Mouse (Mus musculus) liver, embryonic 11.5 days (tissue): ENCODE measurements around the gene Hmgb3. TPM values are rescaled to one million over a fixed set of nuclear protein-coding genes. Genes with fewer than 3 reads are reported as not detected.

Experiments used
- ATAC-seq: fragments of 200-750 bp; cut with Nextera tagmentation; replicated peaks from 2 replicates; pipeline ENCODE4 v1.8.0; 2017; ENCODE audit warnings: moderate number of reproducible peaks, mild to moderate bottlenecking, moderate TSS enrichment, moderate library complexity; ENCODE audit not compliant: low FRiP score
- DNase-seq: peaks from one replicate; pipeline ENCODE4 v3.0.0-alpha.2; 2017; ENCODE audit warnings: low spot score
- H3K27ac ChIP-seq: fragments of 300-500 bp; sonication (generic); 2 replicates; pipeline ENCODE4 v1.5.1; 2014; ENCODE audit warnings: mild to moderate bottlenecking, low read depth, low read length, control low read depth
- H3K27me3 ChIP-seq: fragments of 300-500 bp; sonication (generic); replicated peaks from 2 replicates; pipeline ENCODE4 v1.6.1; 2014; ENCODE audit warnings: low read length, mixed read lengths; ENCODE audit not compliant: control insufficient read depth, insufficient read depth
- H3K36me3 ChIP-seq: fragments of 300-500 bp; sonication (generic); 2 replicates; pipeline ENCODE4 v1.6.1; 2014; ENCODE audit warnings: mild to moderate bottlenecking, low read length, moderate library complexity, mixed read lengths; ENCODE audit not compliant: control insufficient read depth, insufficient read depth
- H3K4me1 ChIP-seq: fragments of 300-500 bp; sonication (generic); replicated peaks from 2 replicates; pipeline ENCODE4 v1.6.1; 2014; ENCODE audit warnings: low read length, mixed read lengths; ENCODE audit not compliant: control insufficient read depth, insufficient read depth
- H3K4me2 ChIP-seq: fragments of 300-500 bp; sonication (generic); 2 replicates; pipeline ENCODE4 v1.6.1; 2014; ENCODE audit warnings: mild to moderate bottlenecking, control low read depth, moderate library complexity
- H3K4me3 ChIP-seq: fragments of 300-500 bp; sonication (generic); 2 replicates; pipeline ENCODE4 v1.5.1; 2014; ENCODE audit warnings: low read depth, low read length, control low read depth
- H3K9ac ChIP-seq: fragments of 300-500 bp; sonication (generic); 2 replicates; pipeline ENCODE4 v1.6.1; 2014; ENCODE audit warnings: low read depth, low read length, control low read depth
- H3K9me3 ChIP-seq: fragments of 300-500 bp; sonication (generic); 2 replicates; pipeline ENCODE4 v1.6.1; 2016; ENCODE audit warnings: low read length, inconsistent platforms, mixed read lengths; ENCODE audit not compliant: control insufficient read depth
- WGBS: fragments of 180-500 bp; shearing (Covaris S2); extraction: QIAGEN DNeasy Blood & Tissue Kit; methylation state at CpG from one replicate; pipeline ENCODE4 v1.1.7; 2014; 5-methylcytosine and 5-hydroxymethylcytosine counted together
- polyA plus RNA-seq: library from polyadenylated mRNA; unstranded; fragments of >200 nt; fragmentation: Nextera tagmentation; extraction: Ambion mirVana; gene quantifications from 2 replicates; pipeline ENCODE4 v1.2.1, GENCODE M21; 2014

The Hmgb3 gene
- polyA plus RNA-seq, 1 experiment from 2014 or later: 475 TPM

GRCm38 (mm10) chrX:71528646-71529045 is 27.1 kb upstream of the Hmgb3 start:
- 71% methylated on average over 6 of the region's 6 CpGs for WGBS
- Histone ChIP-seq H3K9me3 (no peaks in the 10 kb centered on the region), H3K4me1 (peaks cover 8% of the 10 kb centered on the region; the same call in 1 of the 2 replicates), H3K9ac (no peak overlapping the region), H3K4me3 (no peak overlapping the region), H3K4me2 (no peak overlapping the region), H3K36me3 (no peaks in the 10 kb centered on the region), H3K27ac (no peak overlapping the region), H3K27me3 (0 out of 2 replicates have a peak, but pooled peaks cover 3% of the 10 kb centered on the region)
- DNase-seq (no peak), ATAC-seq (no peak)

DNA sequence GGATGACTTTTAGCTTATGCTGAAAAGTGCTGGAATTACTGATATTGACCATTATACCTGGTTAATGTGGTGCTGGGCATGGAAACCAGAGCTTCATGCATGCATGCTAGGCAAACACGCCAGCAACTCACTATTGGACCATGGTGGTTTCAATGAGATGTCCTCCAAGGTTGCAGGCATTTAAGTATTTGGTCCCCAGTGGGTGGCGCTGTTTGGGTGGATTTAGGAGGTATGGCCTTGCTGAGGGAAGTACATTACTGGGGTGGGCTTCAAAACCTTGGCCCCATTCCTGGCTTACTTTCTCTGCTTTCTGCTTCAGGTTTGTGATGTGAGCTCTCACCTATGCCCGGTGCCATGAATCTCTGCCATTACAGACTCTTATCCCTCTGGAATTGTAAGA is 23.1 kb upstream of the Hmgb3 start:
- no peak for ATAC-seq
- 59% methylated on average over 3 of the region's 3 CpGs for WGBS
- no peak for DNase-seq
- H3K4me2 ChIP-seq: no peak overlapping the region
- no peak overlapping the region for H3K4me3 ChIP-seq
- H3K9me3 ChIP-seq: no peaks in the 10 kb centered on the region
- H3K4me1 ChIP-seq: no peaks in the 10 kb centered on the region
- no peaks in the 10 kb centered on the region for H3K36me3 ChIP-seq
- no peak overlapping the region for H3K27ac ChIP-seq
- H3K27me3 ChIP-seq: 0 out of 2 replicates have a peak, but pooled peaks cover 3% of the 10 kb centered on the region
- H3K9ac ChIP-seq: no peak overlapping the region

DNA sequence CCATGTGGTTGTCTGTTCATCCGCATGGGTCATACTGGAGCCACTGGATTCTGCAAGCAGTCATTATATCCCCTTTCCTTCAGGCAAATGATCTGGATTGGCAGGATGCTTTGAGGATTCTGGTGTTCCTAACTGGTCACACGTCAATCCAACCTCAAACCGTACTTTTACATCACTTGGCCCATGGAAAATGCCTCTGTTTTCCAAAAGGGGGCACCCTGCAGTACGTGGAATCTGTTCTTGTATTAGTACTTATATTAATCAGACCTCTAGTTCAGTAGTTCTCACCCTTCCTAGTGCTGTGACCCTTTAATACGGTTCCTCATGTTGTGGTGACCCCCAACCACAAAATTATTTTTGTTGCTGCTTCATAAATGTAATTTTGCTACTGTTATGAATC is 21.6 kb upstream of the Hmgb3 start:
- no peak for ATAC-seq
- Histone ChIP-seq H3K27me3 (0 out of 2 replicates have a peak, but pooled peaks cover 3% of the 10 kb centered on the region), H3K4me3 (no peak overlapping the region), H3K9ac (no peak overlapping the region), H3K4me2 (no peak overlapping the region), H3K4me1 (no peaks in the 10 kb centered on the region), H3K9me3 (no peaks in the 10 kb centered on the region), H3K36me3 (no peaks in the 10 kb centered on the region), H3K27ac (no peak overlapping the region)
- WGBS: 64% methylated on average over 5 of the region's 5 CpGs
- no peak for DNase-seq

DNA sequence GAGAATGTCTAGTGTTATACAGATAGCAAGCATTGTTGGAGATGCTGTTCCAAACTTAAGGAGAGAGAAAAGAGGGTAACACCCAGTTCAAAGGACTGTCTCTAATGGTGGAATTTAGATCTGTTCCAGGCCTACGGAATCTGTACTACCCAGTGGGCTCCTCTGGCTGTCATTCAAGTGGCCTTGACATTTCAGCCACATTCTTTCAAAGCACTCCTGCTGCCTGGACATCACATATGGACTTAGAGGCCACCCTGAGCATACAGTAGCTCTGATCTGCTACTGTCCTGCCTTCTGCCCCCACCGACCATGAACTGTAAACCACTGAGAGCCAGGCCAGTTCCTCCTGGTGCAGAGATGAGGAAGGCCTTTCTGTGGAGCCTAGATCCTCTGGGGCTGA is 17.9 kb upstream of the Hmgb3 start:
- ATAC-seq: no peak
- H3K9me3 ChIP-seq: no peaks in the 10 kb centered on the region
- peaks cover 3% of the 10 kb centered on the region for H3K4me1 ChIP-seq
- DNase-seq: no peak
- no peak overlapping the region for H3K27ac ChIP-seq
- no peaks in the 10 kb centered on the region for H3K36me3 ChIP-seq
- H3K4me2 ChIP-seq: no peak overlapping the region
- H3K27me3 ChIP-seq: no peaks in the 10 kb centered on the region
- no peak overlapping the region for H3K9ac ChIP-seq
- 71% methylated on average over 2 of the region's 2 CpGs for WGBS
- no peak overlapping the region for H3K4me3 ChIP-seq

GRCm38 (mm10) chrX:71540821-71541510 is 14.8 kb upstream of the Hmgb3 start:
- H3K27me3 ChIP-seq: no peaks in the 10 kb centered on the region
- H3K9me3 ChIP-seq: no peaks in the 10 kb centered on the region
- H3K4me3 ChIP-seq: no peak overlapping the region
- no peak overlapping the region for H3K4me2 ChIP-seq
- H3K27ac ChIP-seq: no peak overlapping the region; the same call in 1 of the 2 replicates
- no peak overlapping the region for H3K9ac ChIP-seq
- DNase-seq (no peak), ATAC-seq (no peak)
- no peaks in the 10 kb centered on the region for H3K36me3 ChIP-seq
- peaks cover 4% of the 10 kb centered on the region for H3K4me1 ChIP-seq
- 73% methylated on average over 7 of the region's 7 CpGs for WGBS

GRCm38 (mm10) chrX:71544731-71545130 is 11.0 kb upstream of the Hmgb3 start:
- Histone ChIP-seq H3K4me3 (no peak overlapping the region), H3K36me3 (no peaks in the 10 kb centered on the region), H3K4me2 (peak overlapping the region; percentile 45), H3K9ac (peak overlapping the region; percentile 38; the same call in 1 of the 2 replicates), H3K9me3 (no peaks in the 10 kb centered on the region), H3K27ac (peak overlapping the region; percentile 89), H3K4me1 (peaks cover 4% of the 10 kb centered on the region), H3K27me3 (no peaks in the 10 kb centered on the region)
- ATAC-seq: peak; percentile 30
- no peak for DNase-seq
- WGBS: 48% methylated on average over 5 of the region's 5 CpGs

DNA sequence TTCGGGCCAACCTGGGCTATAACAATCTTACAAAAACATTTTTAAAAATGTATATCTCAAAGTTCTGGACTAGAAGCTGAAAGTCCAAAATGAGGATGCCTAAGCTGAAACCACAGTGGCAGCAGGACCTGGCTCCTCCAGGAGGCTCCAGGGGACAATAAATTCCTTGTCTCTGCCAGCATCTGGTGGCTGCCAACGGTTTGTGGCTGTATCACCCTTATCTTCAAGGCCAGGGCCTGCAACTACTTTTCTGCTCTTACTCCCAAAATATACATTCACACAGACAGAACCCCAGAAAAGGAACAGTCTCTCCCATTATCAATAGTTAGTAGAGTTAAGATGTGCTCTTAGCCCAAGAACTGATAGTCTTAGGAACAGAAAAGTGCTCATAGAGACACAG is 10.6 kb upstream of the Hmgb3 start:
- WGBS: 54% methylated on average over 2 of the region's 2 CpGs
- Histone ChIP-seq H3K9ac (peak overlapping the region; percentile 38; the same call in 1 of the 2 replicates), H3K27ac (peak overlapping the region; percentile 89), H3K4me3 (no peak overlapping the region), H3K4me2 (peak overlapping the region; percentile 45), H3K27me3 (no peaks in the 10 kb centered on the region), H3K9me3 (no peaks in the 10 kb centered on the region), H3K36me3 (no peaks in the 10 kb centered on the region), H3K4me1 (peaks cover 4% of the 10 kb centered on the region)
- DNase-seq (no peak), ATAC-seq (peak; percentile 92)

GRCm38 (mm10) chrX:71556115-71556941 is 610 bp downstream of the Hmgb3 start:
- H3K27me3 ChIP-seq: peaks cover 4% of the 10 kb centered on the region; the same call in 1 of the 2 replicates
- peak overlapping the region; percentile 68 for H3K4me2 ChIP-seq
- peak; percentile 47 for DNase-seq
- peak overlapping the region; percentile 94 for H3K9ac ChIP-seq
- peak overlapping the region; percentile 96 for H3K27ac ChIP-seq
- no peaks in the 10 kb centered on the region for H3K4me1 ChIP-seq
- peak overlapping the region; percentile 82 for H3K4me3 ChIP-seq
- no peaks in the 10 kb centered on the region for H3K9me3 ChIP-seq
- peaks cover 3% of the 10 kb centered on the region; the same call in 1 of the 2 replicates for H3K36me3 ChIP-seq
- WGBS: 16% methylated on average over 66 of the region's 112 CpGs
- peak; percentile 62 for ATAC-seq
